Mouse (Mus musculus) liver, postnatal 0 days (tissue): ENCODE data around the gene Strn3.

Source experiments
- CTCF ChIP-seq: sonication (generic); IDR thresholded peaks from 2 replicates; pipeline ENCODE4 v1.5.1; 2016; ENCODE audit warnings: antibody characterized with exemption, low read depth
- EP300 ChIP-seq: IDR thresholded peaks from 2 replicates; pipeline ENCODE4 v1.6.1; 2016; ENCODE audit warnings: antibody characterized with exemption, low read depth, mild to moderate bottlenecking

- peak; percentile 40 for TF ChIP-seq CTCF
- TF ChIP-seq EP300 = no peak
These were observed 10.0 kb upstream of the Strn3 start for GRCm38 (mm10) chr12:51701723-51702122.
